Mouse (Mus musculus): Measurements from ENCODE around the gene Srrm4. TPM values are rescaled to one million over a fixed set of nuclear protein-coding genes. Genes with fewer than 3 reads are reported as not detected.

The Srrm4 gene
- polyA plus RNA-seq, 1 experiment from 2014 or later, result 19.2 TPM

DNA sequence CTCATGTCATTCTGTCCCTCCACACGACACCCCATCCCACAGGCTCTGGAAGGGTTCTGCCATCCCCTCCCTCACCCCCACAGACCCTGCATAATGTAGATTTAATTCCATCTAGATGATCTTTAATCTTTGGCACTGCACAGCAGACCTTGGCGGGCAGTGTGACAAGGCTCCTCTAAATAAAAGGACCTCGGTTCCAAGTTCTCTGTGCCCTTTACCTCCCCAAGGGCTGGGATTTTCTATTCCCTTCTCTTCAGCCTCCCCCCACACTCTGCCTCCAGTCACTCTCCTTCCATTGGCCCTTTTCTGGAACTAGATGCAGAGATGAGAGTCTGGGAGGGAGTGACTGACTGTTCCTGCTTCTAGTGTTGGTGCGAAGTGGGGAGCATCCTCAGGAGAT is 202.3 kb downstream of the Srrm4 start:
- H3K4me2 ChIP-seq, result no peak overlapping the region
- WGBS, result 85% methylated on average over 4 of the region's 4 CpGs
- no peaks in the 10 kb centered on the region for H3K27me3 ChIP-seq
- no peaks in the 10 kb centered on the region for H3K36me3 ChIP-seq
- H3K9ac ChIP-seq, result no peak overlapping the region
- no peaks in the 10 kb centered on the region for H3K9me3 ChIP-seq
- H3K4me1 ChIP-seq (replicated peaks), result no peaks in the 10 kb centered on the region
- H3K27ac ChIP-seq (replicated peaks), result no peak overlapping the region
- no peak overlapping the region for H3K4me3 ChIP-seq
- no peak for ATAC-seq (ENCODE audit: low read depth)

Other genes starting within 250 kb of the Srrm4 start
- gene Hspb8, start 169.0 kb downstream of the Srrm4 start, polyA plus RNA-seq (2015; fragmentation: Nextera tagmentation; extraction: Ambion mirVana), result 7.2 and 7.6 TPM in 2 replicates